Mouse (Mus musculus) neutrophil, adult 5-6 weeks (primary cell): ENCODE data around the gene Gm17622. TPM values are rescaled to one million over a fixed set of nuclear protein-coding genes. Genes with fewer than 3 reads are reported as not detected.
A peak's percentile ranks its signal among the peaks of the same experiment; 100 is the strongest.

Experiments used
- ATAC-seq: fragments of 151-379, 151-347 bp; 2 replicates; pipeline ENCODE4 v1.8.0; 2017; ENCODE audit warnings: mild to moderate bottlenecking, moderate TSS enrichment; ENCODE audit not compliant: insufficient number of reproducible peaks, poor library complexity, low FRiP score, severe bottlenecking; ENCODE audit errors: extremely low read depth
- total RNA-seq: library from RNA; stranded (forward); fragments of 200-1000 nt; gene quantifications from 2 replicates; pipeline ENCODE4 v1.2.3, GENCODE M21; 2017

Gm17622 gene
- total RNA-seq, 1 experiment from 2014 or later, result not detected

- ATAC-seq, result no peak
These were observed 15.1 kb downstream of the Gm17622 start for GRCm38 (mm10) chr13:96505661-96506060.

- ATAC-seq, result no peak
These were observed 15.8 kb downstream of the Gm17622 start for GRCm38 (mm10) chr13:96506313-96506712.

GRCm38 (mm10) chr13:96507541-96507940, 17.0 kb downstream of the Gm17622 start:
- ATAC-seq, result no peak

- peak; percentile 61; the same call in 1 of the 2 replicates for ATAC-seq
These were observed 20.1 kb downstream of the Gm17622 start for GRCm38 (mm10) chr13:96510635-96511034.

GRCm38 (mm10) chr13:96511262-96511661, 20.7 kb downstream of the Gm17622 start:
- no peak for ATAC-seq

- ATAC-seq, result no peak
These were observed 21.4 kb downstream of the Gm17622 start for GRCm38 (mm10) chr13:96511893-96512292.

- ATAC-seq, result no peak
These were observed 23.8 kb downstream of the Gm17622 start for GRCm38 (mm10) chr13:96514154-96514942.

GRCm38 (mm10) chr13:96516249-96516648, 25.7 kb downstream of the Gm17622 start:
- peak; percentile 48; the same call in 1 of the 2 replicates for ATAC-seq

- no peak for ATAC-seq
These were observed 26.8 kb downstream of the Gm17622 start for GRCm38 (mm10) chr13:96517335-96517734.

GRCm38 (mm10) chr13:96521294-96521693, 30.8 kb downstream of the Gm17622 start:
- ATAC-seq, result no peak

- no peak for ATAC-seq
These were observed 36.5 kb downstream of the Gm17622 start for GRCm38 (mm10) chr13:96527022-96527421.

- ATAC-seq, result no peak
These were observed 37.3 kb downstream of the Gm17622 start for GRCm38 (mm10) chr13:96527856-96528255.

GRCm38 (mm10) chr13:96528776-96529175, 38.2 kb downstream of the Gm17622 start:
- ATAC-seq, result no peak

- no peak for ATAC-seq
These were observed 39.0 kb downstream of the Gm17622 start for GRCm38 (mm10) chr13:96529542-96529941.

GRCm38 (mm10) chr13:96530064-96530463, 39.5 kb downstream of the Gm17622 start:
- ATAC-seq, result no peak

GRCm38 (mm10) chr13:96532176-96532575, 41.6 kb downstream of the Gm17622 start:
- ATAC-seq, result no peak

- ATAC-seq, result no peak
These were observed 43.2 kb downstream of the Gm17622 start for GRCm38 (mm10) chr13:96533742-96534141.

GRCm38 (mm10) chr13:96536821-96537572, 46.5 kb downstream of the Gm17622 start:
- ATAC-seq, result no peak

- no peak for ATAC-seq
These were observed 47.6 kb downstream of the Gm17622 start for GRCm38 (mm10) chr13:96538103-96538502.
